Mouse (Mus musculus) activated CD4-positive, CD25-positive, alpha-beta regulatory T cell, adult 4 months (primary cell): Measurements from ENCODE around the gene Mrps21. TPM values are rescaled to one million over a fixed set of nuclear protein-coding genes. Genes with fewer than 3 reads are reported as not detected.
"Not testable (repeated sequence)": the region's sequence is repeated elsewhere in the genome, so short reads cannot be mapped to it uniquely, and the experiment has no call there.

ENCODE experiments used
- ATAC-seq: one replicate; pipeline ENCODE4 v1.8.0; 2017
- polyA plus RNA-seq, 2 experiments: library from polyadenylated mRNA; unstranded; fragments of 100-300 nt; shearing (Covaris generic); gene quantifications; one replicate each; pipeline ENCODE4 v1.2.1; 2017

The Mrps21 gene
- polyA plus RNA-seq = 100 to 1,000 TPM; 334 to 354 TPM

GRCm38 (mm10) chr3:95871392-95871867 is at the start of gene Mrps21:
TSS of gene Mrps21 (minus strand) at chr3:95871519.
- peak; percentile 91 for ATAC-seq

- not testable (repeated sequence) for ATAC-seq
These were observed 49.2 kb upstream of the Mrps21 start for GRCm38 (mm10) chr3:95920532-95920931.

GRCm38 (mm10) chr3:95916760-95917159 is 45.4 kb upstream of the Mrps21 start:
- no peak for ATAC-seq

GRCm38 (mm10) chr3:95914706-95915105 is 43.4 kb upstream of the Mrps21 start:
- no peak for ATAC-seq

- ATAC-seq = no peak
These were observed 36.3 kb upstream of the Mrps21 start for GRCm38 (mm10) chr3:95907613-95908012.

- ATAC-seq = no peak
These were observed 35.5 kb upstream of the Mrps21 start for GRCm38 (mm10) chr3:95906860-95907259.

GRCm38 (mm10) chr3:95905940-95906492 is 34.7 kb upstream of the Mrps21 start:
- ATAC-seq = no peak

GRCm38 (mm10) chr3:95905146-95905939 is 34.0 kb upstream of the Mrps21 start:
- ATAC-seq = peak; percentile 41

- ATAC-seq = no peak
These were observed 33.2 kb upstream of the Mrps21 start, which contains the start of gene Car14 for GRCm38 (mm10) chr3:95904568-95904967. TSS of gene Car14 (minus strand) at chr3:95904691.

GRCm38 (mm10) chr3:95903753-95904502 is 32.6 kb upstream of the Mrps21 start:
- no peak for ATAC-seq

GRCm38 (mm10) chr3:95902643-95903042 is 31.3 kb upstream of the Mrps21 start:
- no peak for ATAC-seq

- ATAC-seq = no peak
These were observed 31.0 kb upstream of the Mrps21 start for GRCm38 (mm10) chr3:95902373-95902625.

GRCm38 (mm10) chr3:95901616-95902372 is 30.5 kb upstream of the Mrps21 start:
- no peak for ATAC-seq

GRCm38 (mm10) chr3:95899800-95900524 is 28.6 kb upstream of the Mrps21 start:
- no peak for ATAC-seq

- ATAC-seq = not testable (repeated sequence)
These were observed 24.2 kb upstream of the Mrps21 start for GRCm38 (mm10) chr3:95895501-95895900.

- ATAC-seq = no peak
These were observed 23.2 kb upstream of the Mrps21 start for GRCm38 (mm10) chr3:95894317-95895160.

- ATAC-seq = peak; percentile 99
These were observed 22.4 kb upstream of the Mrps21 start, which contains the start of gene Aph1a for GRCm38 (mm10) chr3:95893606-95894316. TSS of gene Aph1a (plus strand) at chr3:95893969.

GRCm38 (mm10) chr3:95893126-95893525 is 21.8 kb upstream of the Mrps21 start:
- ATAC-seq = no peak

GRCm38 (mm10) chr3:95892066-95893052 is 21.0 kb upstream of the Mrps21 start:
- no peak for ATAC-seq
